Mouse (Mus musculus) liver, postnatal 0 days (tissue): ENCODE results near the gene Ube2h. TPM values are rescaled to one million over a fixed set of nuclear protein-coding genes. Genes with fewer than 3 reads are reported as not detected.

Source experiments
- ATAC-seq: fragments of 200-750 bp; cut with Nextera tagmentation; 2 replicates; pipeline ENCODE4 v1.8.0; 2017; ENCODE audit warnings: mild to moderate bottlenecking, moderate library complexity
- DNase-seq: peaks from one replicate; pipeline ENCODE4 v3.0.0-alpha.2; 2016
- H3K27ac ChIP-seq: fragments of 300-500 bp; sonication (generic); 2 replicates; pipeline ENCODE4 v1.5.1; 2014; ENCODE audit warnings: antibody characterized with exemption, moderate library complexity, mild to moderate bottlenecking, low read depth
- H3K27me3 ChIP-seq: fragments of 300-500 bp; sonication (generic); 2 replicates; pipeline ENCODE4 v1.6.1; 2014; ENCODE audit warnings: low read length, control low read depth, mixed read lengths; ENCODE audit not compliant: insufficient read depth
- H3K36me3 ChIP-seq: fragments of 300-500 bp; sonication (generic); replicated peaks from 2 replicates; pipeline ENCODE4 v1.6.1; 2014; ENCODE audit warnings: mild to moderate bottlenecking, control low read depth, low read length, moderate library complexity, mixed read lengths; ENCODE audit not compliant: insufficient read depth
- H3K4me1 ChIP-seq: fragments of 300-500 bp; sonication (generic); 2 replicates; pipeline ENCODE4 v1.6.1; 2014; ENCODE audit warnings: antibody characterized with exemption, mild to moderate bottlenecking, control low read depth; ENCODE audit not compliant: insufficient read depth
- H3K4me2 ChIP-seq: fragments of 300-500 bp; sonication (generic); 2 replicates; pipeline ENCODE4 v1.6.1; 2014; ENCODE audit warnings: low read depth, mild to moderate bottlenecking, low read length, moderate library complexity, mixed read lengths
- H3K4me3 ChIP-seq: fragments of 300-500 bp; sonication (generic); 2 replicates; pipeline ENCODE4 v1.5.1; 2014; ENCODE audit warnings: low read depth, low read length
- H3K9ac ChIP-seq: fragments of 300-500 bp; sonication (generic); replicated peaks from 2 replicates; pipeline ENCODE4 v1.6.1; 2014; ENCODE audit warnings: mild to moderate bottlenecking, moderate library complexity
- H3K9me3 ChIP-seq: fragments of 300-500 bp; sonication (generic); 2 replicates; pipeline ENCODE4 v1.6.1; 2016; ENCODE audit warnings: mild to moderate bottlenecking, control low read depth, low read length, mixed read lengths
- CTCF ChIP-seq: sonication (generic); IDR thresholded peaks from 2 replicates; pipeline ENCODE4 v1.5.1; 2016; ENCODE audit warnings: antibody characterized with exemption, low read depth
- EP300 ChIP-seq: IDR thresholded peaks from 2 replicates; pipeline ENCODE4 v1.6.1; 2016; ENCODE audit warnings: antibody characterized with exemption, low read depth, mild to moderate bottlenecking
- WGBS: fragments of 180-500 bp; shearing (Covaris S2); extraction: QIAGEN DNeasy Blood & Tissue Kit; methylation state at CpG from one replicate; pipeline ENCODE4 v1.1.7; 2014; ENCODE audit not compliant: insufficient replicate concordance; 5-methylcytosine and 5-hydroxymethylcytosine counted together
- polyA plus RNA-seq: library from polyadenylated mRNA; unstranded; fragments of >200 nt; fragmentation: Nextera tagmentation; extraction: Ambion mirVana; gene quantifications from 2 replicates; pipeline ENCODE4 v1.2.1, GENCODE M21; 2015

Gene Ube2h
- polyA plus RNA-seq, 1 experiment from 2014 or later = 18.2 TPM

DNA sequence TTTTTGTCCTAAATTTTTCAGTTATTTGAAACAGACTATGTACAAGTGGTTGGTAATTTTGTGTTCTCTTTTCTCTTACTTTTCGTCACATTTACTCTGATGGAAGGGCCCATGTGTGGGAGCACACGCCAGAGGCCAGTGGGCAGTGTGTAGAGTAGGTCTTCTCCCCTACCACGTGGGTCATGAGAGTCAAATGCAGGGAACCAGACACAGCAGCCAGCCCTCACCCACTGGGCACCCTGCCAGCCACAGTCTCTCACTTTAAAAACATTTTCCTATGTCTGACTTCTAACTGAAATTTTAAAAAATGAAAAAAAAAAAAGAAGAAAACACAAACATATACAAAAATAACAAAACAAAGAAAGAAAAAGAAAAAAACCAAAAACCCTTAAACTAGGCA lies 28.0 kb downstream of the Ube2h start:
- H3K9me3 ChIP-seq = no peaks in the 10 kb centered on the region
- H3K27ac ChIP-seq = no peak overlapping the region
- TF ChIP-seq CTCF (no peak), EP300 (no peak)
- no peak overlapping the region for H3K9ac ChIP-seq
- no peaks in the 10 kb centered on the region for H3K27me3 ChIP-seq
- 67% methylated on average over 3 of the region's 3 CpGs for WGBS
- no peak overlapping the region for H3K4me3 ChIP-seq
- peaks cover 43% of the 10 kb centered on the region for H3K36me3 ChIP-seq
- peak; percentile 23 for DNase-seq
- peaks cover 11% of the 10 kb centered on the region; the same call in 1 of the 2 replicates for H3K4me1 ChIP-seq
- ATAC-seq = no peak
- H3K4me2 ChIP-seq = no peak overlapping the region

DNA sequence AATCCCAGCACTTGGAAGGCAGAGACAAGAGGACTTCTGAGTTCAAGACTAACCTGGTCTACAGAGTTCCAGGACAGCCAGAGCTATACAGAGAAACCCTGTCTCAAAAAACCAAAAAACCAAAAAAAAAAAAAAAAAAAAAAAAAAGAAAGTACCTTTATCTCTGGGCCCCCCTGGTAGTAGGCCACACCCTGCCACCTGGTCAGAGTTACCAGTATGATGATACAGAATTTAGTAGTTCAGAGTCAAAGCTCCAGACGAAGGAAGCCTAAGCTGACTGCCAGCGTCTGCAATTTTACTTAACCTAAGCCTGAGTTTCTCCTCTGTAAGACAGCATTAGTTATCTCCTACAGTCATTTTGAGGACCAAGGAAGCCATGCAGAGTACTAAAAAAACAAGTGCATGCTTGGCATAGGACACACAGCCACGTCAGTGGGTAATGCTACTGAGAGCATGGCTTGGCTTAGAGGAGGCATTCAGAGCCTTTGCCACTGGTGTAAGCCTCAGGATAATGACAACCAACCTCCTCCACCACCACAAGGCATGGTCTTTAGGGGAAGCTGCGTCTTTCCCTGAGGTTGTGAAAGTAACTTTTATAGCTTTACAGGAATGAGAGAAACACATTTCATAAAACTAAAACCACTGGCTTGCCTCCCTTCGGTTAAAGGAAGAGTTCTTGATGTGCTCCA lies 29.0 kb downstream of the Ube2h start:
- H3K27ac ChIP-seq = peak overlapping the region; percentile 31; the same call in 1 of the 2 replicates
- H3K36me3 ChIP-seq = peaks cover 48% of the 10 kb centered on the region
- peaks cover 11% of the 10 kb centered on the region; the same call in 1 of the 2 replicates for H3K4me1 ChIP-seq
- DNase-seq (no peak), ATAC-seq (peak; percentile 79)
- no peak overlapping the region for H3K9ac ChIP-seq
- H3K27me3 ChIP-seq = no peaks in the 10 kb centered on the region
- H3K4me3 ChIP-seq = no peak overlapping the region
- TF ChIP-seq CTCF (no peak), EP300 (no peak)
- H3K4me2 ChIP-seq = peak overlapping the region; percentile 36
- H3K9me3 ChIP-seq = no peaks in the 10 kb centered on the region
- WGBS = 61% methylated on average over 5 of the region's 5 CpGs

DNA sequence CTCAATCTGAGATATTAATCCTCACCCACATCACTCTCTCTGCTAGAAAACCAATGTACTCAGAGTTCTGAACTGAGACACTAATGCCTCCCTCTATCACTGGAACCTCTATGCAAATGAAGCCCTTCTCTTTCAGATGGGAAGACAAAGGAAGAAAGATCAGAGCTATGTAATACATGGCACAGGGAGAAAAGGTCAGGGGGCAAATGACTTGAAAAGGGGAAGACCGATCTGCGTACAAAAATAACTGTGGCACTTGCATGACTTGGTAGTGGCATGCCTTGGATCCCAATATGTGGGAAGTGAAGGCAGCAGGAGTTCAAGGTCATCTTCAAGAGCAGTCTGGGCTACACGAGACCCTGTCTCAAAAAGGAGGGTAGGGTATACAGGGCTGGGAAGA lies 31.4 kb downstream of the Ube2h start:
- Histone ChIP-seq H3K27ac (no peak overlapping the region), H3K36me3 (peaks cover 43% of the 10 kb centered on the region), H3K4me1 (peaks cover 11% of the 10 kb centered on the region; the same call in 1 of the 2 replicates), H3K4me2 (no peak overlapping the region), H3K9ac (no peak overlapping the region), H3K4me3 (no peak overlapping the region), H3K9me3 (no peaks in the 10 kb centered on the region), H3K27me3 (no peaks in the 10 kb centered on the region)
- WGBS = 67% methylated on average over 3 of the region's 3 CpGs
- TF ChIP-seq EP300 (no peak), CTCF (no peak)
- no peak for ATAC-seq
- DNase-seq = no peak

DNA sequence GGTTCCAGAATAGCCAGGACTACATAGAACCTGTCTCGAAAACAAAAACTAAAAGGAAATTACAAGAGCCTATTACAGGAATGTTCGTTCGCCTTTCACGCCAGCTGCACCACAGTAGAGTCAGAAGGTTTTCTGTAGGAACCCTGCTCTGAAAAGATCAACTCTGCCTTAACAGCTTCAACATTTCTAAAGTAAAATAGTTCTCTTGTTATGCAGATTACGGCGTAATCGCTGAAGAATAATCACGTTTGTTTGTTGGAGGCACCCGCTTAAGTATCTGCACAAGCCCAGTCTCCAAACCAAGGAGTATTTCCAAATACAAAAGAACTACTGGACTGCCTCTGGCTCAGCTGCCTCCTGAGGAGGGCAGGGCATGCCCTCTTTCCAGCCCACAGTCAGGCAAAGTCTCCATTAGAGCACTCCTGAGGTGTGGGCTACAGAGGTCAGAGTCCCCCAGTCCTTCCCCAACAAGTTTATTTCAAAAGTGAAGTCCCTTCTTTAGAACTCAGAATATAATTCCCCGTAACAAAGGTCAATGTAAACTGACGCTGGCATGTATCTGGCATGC lies 31.9 kb downstream of the Ube2h start:
- peaks cover 46% of the 10 kb centered on the region for H3K36me3 ChIP-seq
- WGBS = 91% methylated on average over 11 of the region's 11 CpGs
- no peak for TF ChIP-seq EP300
- TF ChIP-seq CTCF = no peak

DNA sequence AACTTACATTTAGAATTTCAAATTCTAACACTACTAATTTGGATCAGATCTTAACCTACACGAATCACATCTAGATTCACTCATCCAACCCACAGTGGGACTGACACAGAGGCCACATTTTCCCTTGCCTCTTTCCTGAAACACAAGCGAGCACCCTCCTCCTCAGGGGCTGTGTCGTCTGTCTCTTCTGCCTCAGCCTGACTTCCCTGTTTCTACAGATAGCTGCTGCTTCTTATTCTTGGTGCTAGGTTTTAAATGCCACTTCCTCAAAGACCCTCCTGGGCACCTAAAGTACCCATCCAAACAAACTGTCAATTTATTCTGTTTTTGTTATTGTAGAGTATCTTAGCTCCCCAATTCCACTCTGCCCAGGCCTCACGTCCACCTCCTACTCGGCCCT lies 34.5 kb downstream of the Ube2h start:
- H3K4me3 ChIP-seq = no peak overlapping the region
- no peaks in the 10 kb centered on the region for H3K9me3 ChIP-seq
- H3K27me3 ChIP-seq = no peaks in the 10 kb centered on the region
- no peaks in the 10 kb centered on the region for H3K4me1 ChIP-seq
- no peak overlapping the region for H3K27ac ChIP-seq
- no peak overlapping the region for H3K9ac ChIP-seq
- H3K4me2 ChIP-seq = no peak overlapping the region
- 60% methylated on average over 5 of the region's 5 CpGs for WGBS
- no peak for TF ChIP-seq EP300
- no peak for TF ChIP-seq CTCF
- peaks cover 51% of the 10 kb centered on the region for H3K36me3 ChIP-seq
- no peak for DNase-seq
- no peak for ATAC-seq

More for the DNA sequence above, 31.9 kb downstream of the Ube2h start:
- Histone ChIP-seq H3K27ac (no peak overlapping the region), H3K9me3 (no peaks in the 10 kb centered on the region), H3K4me3 (no peak overlapping the region), H3K4me2 (no peak overlapping the region), H3K4me1 (peaks cover 11% of the 10 kb centered on the region; the same call in 1 of the 2 replicates), H3K27me3 (no peaks in the 10 kb centered on the region), H3K9ac (no peak overlapping the region)
- DNase-seq (no peak), ATAC-seq (no peak)

DNA sequence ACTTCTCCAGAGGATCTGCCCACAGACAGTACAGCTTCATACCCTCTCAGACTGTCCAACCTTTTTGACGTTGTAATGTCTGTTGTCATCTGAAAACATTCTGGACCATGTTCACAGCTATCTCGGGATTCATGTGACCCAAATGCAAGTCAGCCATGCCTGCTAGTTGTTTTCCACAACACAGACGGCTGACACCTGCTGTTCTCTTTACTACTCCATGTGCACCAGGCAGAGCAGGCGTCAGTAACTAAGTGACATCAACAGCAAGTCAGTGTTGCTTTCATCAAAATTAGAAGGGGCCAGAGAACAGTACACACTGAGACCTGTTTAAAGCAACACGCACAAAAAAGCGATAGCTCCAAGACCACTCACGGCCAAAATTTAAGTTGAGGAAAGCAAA lies 36.9 kb downstream of the Ube2h start:
- WGBS = 88% methylated on average over 7 of the region's 7 CpGs
- Histone ChIP-seq H3K9me3 (no peaks in the 10 kb centered on the region), H3K4me2 (no peak overlapping the region), H3K4me1 (peaks cover 3% of the 10 kb centered on the region; the same call in 1 of the 2 replicates), H3K4me3 (no peak overlapping the region), H3K36me3 (peaks cover 60% of the 10 kb centered on the region), H3K27me3 (no peaks in the 10 kb centered on the region), H3K9ac (no peak overlapping the region), H3K27ac (no peak overlapping the region)
- no peak for ATAC-seq
- no peak for DNase-seq
- TF ChIP-seq EP300 (no peak), CTCF (no peak)
